Mouse (Mus musculus) bone marrow, adult 2 months (tissue): Measurements from ENCODE around the gene Pmm2. TPM values are rescaled to one million over a fixed set of nuclear protein-coding genes. Genes with fewer than 3 reads are reported as not detected.

Experiments
- H3K27ac ChIP-seq: fragments of 200-500 bp; 2 replicates; pipeline ENCODE4 v1.5.1; 2012; ENCODE audit warnings: low read depth, mild to moderate bottlenecking, control low read depth, inconsistent platforms, low read length; ENCODE audit not compliant: control insufficient read depth, poor library complexity, insufficient read depth
- H3K4me1 ChIP-seq: fragments of 200-500 bp; 2 replicates; pipeline ENCODE4 v1.6.1; 2011; ENCODE audit warnings: low read length; ENCODE audit not compliant: control insufficient read depth, insufficient read depth
- H3K4me3 ChIP-seq: fragments of 200-500 bp; replicated peaks from 2 replicates; pipeline ENCODE3; 2011; ENCODE audit warnings: mild to moderate bottlenecking, low read depth, low read length, control low read depth; ENCODE audit not compliant: control insufficient read depth
- CTCF ChIP-seq: fragments of 200-500 bp; IDR thresholded peaks from 2 replicates; pipeline ENCODE4 v1.5.1; 2011; ENCODE audit warnings: low read length, control low read depth; ENCODE audit not compliant: control insufficient read depth, insufficient read depth
- POLR2A ChIP-seq: fragments of 200-500 bp; IDR thresholded peaks from 2 replicates; pipeline ENCODE4 v1.6.1; 2011; ENCODE audit warnings: low read depth, mild to moderate bottlenecking, control low read depth, low read length, borderline replicate concordance; ENCODE audit not compliant: control insufficient read depth
- WGBS: fragments of 180-500 bp; shearing (Covaris S2); methylation state at CpG from one replicate; pipeline ENCODE4 v1.1.7; 2018; 5-methylcytosine and 5-hydroxymethylcytosine counted together
- polyA plus RNA-seq: library from polyadenylated mRNA; stranded (reverse); fragments of >200 nt; gene quantifications from 2 replicates; pipeline ENCODE4 v1.2.4, GENCODE M21; 2011; ENCODE audit warnings: low replicate concordance; ENCODE audit not compliant: missing spikeins, insufficient read depth, insufficient read length

Gene Pmm2
- polyA plus RNA-seq, 1 experiment, result 41.4 TPM

DNA sequence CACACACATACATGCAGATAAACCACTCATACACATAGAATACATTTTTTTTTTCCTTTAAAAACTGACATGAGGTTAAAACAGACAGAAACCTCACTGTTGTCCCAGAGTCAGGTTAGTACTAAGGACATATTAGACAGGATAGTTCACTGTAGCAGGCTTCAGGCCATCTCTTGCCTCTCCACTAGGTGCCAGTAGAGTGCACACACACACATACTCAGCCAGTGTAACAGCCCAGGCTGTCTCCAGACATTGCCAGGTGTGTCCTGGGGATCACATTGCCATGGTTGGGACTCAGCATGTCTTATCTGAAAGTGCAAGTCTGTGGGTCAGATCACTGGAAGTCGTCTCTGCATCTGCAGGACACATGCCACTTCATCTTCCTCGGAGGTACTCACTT lies 6.4 kb downstream of the Pmm2 start:
- H3K27ac ChIP-seq, result no peak overlapping the region
- no peak overlapping the region for H3K4me3 ChIP-seq
- TF ChIP-seq POLR2A (no peak), CTCF (peak; percentile 88)
- no peaks in the 10 kb centered on the region; the same call in 1 of the 2 replicates for H3K4me1 ChIP-seq
- 75% methylated on average over 2 of the region's 2 CpGs for WGBS

GRCm38 (mm10) chr16:8645546-8645945 lies 8.1 kb downstream of the Pmm2 start:
- TF ChIP-seq POLR2A (no peak), CTCF (no peak)
- WGBS, result 88% methylated on average over 6 of the region's 6 CpGs

DNA sequence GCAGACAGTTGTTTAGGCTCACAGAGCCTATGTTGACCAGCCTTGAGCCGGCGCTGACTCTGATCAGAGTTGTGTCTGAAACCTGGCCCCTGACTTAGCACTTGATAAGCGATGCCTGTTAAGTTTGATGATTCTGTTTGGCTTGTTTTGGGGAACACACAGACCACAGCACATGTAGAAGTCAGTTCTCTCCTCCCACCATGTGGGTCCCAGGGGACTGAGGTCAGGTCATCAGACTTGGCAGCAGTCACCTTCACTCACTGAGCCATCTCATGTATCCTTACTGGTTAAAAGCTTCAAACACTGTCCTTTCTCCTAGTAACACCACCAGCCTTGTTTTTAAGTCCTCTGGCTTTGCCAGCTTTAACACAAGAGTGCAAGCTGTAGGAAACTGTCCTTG lies 12.5 kb downstream of the Pmm2 start:
- TF ChIP-seq POLR2A (no peak), CTCF (no peak)
- no peaks in the 10 kb centered on the region for H3K4me1 ChIP-seq
- no peak overlapping the region for H3K4me3 ChIP-seq
- H3K27ac ChIP-seq, result no peak overlapping the region
- WGBS, result 92% methylated on average over 3 of the region's 3 CpGs

More at GRCm38 (mm10) chr16:8645546-8645945, 8.1 kb downstream of the Pmm2 start:
- Histone ChIP-seq H3K27ac (no peak overlapping the region), H3K4me1 (no peaks in the 10 kb centered on the region), H3K4me3 (no peak overlapping the region)

DNA sequence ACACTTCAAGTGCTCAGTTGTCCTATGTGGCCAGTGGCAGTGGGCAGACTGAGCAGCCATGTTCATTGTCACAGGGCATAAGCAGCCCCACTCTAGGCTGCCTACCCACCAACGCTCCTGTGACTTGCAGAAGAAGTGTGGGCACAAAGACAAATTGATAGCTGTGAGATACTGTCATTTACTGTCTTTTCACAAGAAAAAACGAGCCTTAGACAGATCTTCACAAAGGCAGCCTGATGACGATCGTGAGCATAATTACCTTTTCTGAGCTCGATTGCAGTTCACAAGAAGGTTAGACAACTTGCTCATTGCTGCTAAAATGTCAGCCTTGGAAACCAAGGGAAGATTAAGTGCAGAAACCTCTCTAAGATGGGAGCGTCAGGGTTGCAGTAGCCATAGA lies 17.6 kb downstream of the Pmm2 start:
- 88% methylated on average over 6 of the region's 6 CpGs for WGBS
- TF ChIP-seq CTCF, result no peak
- TF ChIP-seq POLR2A, result no peak
- no peak overlapping the region for H3K27ac ChIP-seq
- no peak overlapping the region for H3K4me3 ChIP-seq
- H3K4me1 ChIP-seq, result peaks cover 1% of the 10 kb centered on the region; the same call in 1 of the 2 replicates

DNA sequence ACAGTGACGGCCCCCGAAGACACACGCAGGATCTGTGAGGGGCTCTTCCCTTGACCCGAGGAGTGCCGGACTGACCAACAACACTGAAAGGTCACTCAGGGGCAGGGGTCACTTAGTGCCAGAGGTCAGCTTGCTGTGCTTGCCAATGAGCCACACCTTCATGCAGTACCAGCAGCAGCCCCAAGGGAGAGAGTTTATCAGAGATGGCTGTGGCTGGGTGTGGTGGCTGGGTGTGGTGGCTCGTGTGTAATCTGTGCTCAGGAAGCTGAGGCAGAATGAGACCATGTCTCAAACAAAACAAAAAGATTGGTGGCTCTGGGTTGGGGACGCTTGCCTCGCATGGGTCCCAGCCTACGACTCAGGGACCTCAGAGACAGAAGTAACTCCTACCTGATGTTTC lies 18.1 kb downstream of the Pmm2 start:
- TF ChIP-seq POLR2A (no peak), CTCF (peak; percentile 32; the same call in 1 of the 2 replicates)
- H3K4me3 ChIP-seq, result no peak overlapping the region
- 83% methylated on average over 9 of the region's 9 CpGs for WGBS
- no peak overlapping the region for H3K27ac ChIP-seq
- H3K4me1 ChIP-seq, result peaks cover 1% of the 10 kb centered on the region; the same call in 1 of the 2 replicates

- 70% methylated on average over 2 of the region's 2 CpGs for WGBS
- Histone ChIP-seq H3K4me3 (no peak overlapping the region), H3K4me1 (peaks cover 1% of the 10 kb centered on the region; the same call in 1 of the 2 replicates), H3K27ac (no peak overlapping the region)
- TF ChIP-seq CTCF, result no peak
- no peak for TF ChIP-seq POLR2A
These were observed 18.8 kb downstream of the Pmm2 start for GRCm38 (mm10) chr16:8656256-8656655.

DNA sequence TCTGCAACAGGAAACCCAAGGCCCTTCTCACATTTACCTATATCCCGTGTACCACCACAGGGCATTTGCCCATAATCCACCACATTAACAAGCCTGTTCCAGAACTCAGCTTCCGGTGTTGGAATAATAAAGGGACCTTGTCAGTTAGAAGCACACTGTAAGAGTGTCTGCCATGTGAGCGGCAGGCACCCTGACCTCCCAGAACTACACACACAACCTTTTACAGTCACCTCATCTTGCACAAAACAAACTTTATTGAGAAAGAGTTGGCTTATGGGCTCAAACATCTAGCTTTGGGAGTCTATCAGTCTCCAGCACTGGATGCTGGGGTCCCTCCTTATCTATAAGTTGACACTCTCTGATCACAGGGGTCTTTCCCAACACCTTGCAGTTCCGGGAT lies 20.9 kb downstream of the Pmm2 start:
- WGBS, result 88% methylated on average over 4 of the region's 4 CpGs
- no peak overlapping the region for H3K27ac ChIP-seq
- H3K4me3 ChIP-seq, result no peak overlapping the region
- H3K4me1 ChIP-seq, result peaks cover 1% of the 10 kb centered on the region; the same call in 1 of the 2 replicates
- TF ChIP-seq POLR2A (no peak), CTCF (no peak)

DNA sequence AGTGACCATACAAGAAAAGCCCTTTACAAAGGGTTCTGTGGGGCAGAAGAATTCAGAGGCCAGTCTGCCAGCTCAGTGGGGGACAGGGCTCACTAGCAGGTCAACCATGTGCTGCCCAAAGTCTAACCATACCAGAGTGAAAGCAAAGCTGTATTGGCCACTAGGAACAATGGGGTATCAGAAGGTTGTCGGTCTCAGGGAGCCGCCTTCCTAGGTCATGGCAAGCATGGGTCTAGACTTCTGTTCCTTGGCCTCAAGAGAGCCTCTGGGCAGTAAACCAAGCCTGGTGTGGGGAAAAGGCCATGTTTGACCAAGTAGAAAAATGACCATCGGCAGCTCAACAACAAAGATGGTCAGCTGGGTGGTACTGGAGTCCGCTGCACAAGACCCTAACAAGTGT lies 21.3 kb downstream of the Pmm2 start:
- TF ChIP-seq CTCF, result no peak
- TF ChIP-seq POLR2A, result no peak
- Histone ChIP-seq H3K4me1 (peaks cover 1% of the 10 kb centered on the region; the same call in 1 of the 2 replicates), H3K27ac (no peak overlapping the region), H3K4me3 (no peak overlapping the region)
- 91% methylated on average over 4 of the region's 4 CpGs for WGBS

GRCm38 (mm10) chr16:8663022-8663421 lies 25.5 kb downstream of the Pmm2 start:
- H3K4me1 ChIP-seq, result no peaks in the 10 kb centered on the region; the same call in 1 of the 2 replicates
- TF ChIP-seq CTCF (no peak), POLR2A (no peak)
- H3K27ac ChIP-seq, result no peak overlapping the region

More at GRCm38 (mm10) chr16:8663022-8663421, 25.5 kb downstream of the Pmm2 start:
- WGBS, result 39% methylated on average over 2 of the region's 2 CpGs
- no peak overlapping the region for H3K4me3 ChIP-seq
